Mouse (Mus musculus) monocyte, adult 5-6 weeks (primary cell): Measurements from ENCODE around the gene Rint1. TPM values are rescaled to one million over a fixed set of nuclear protein-coding genes. Genes with fewer than 3 reads are reported as not detected.

Experiments
- ATAC-seq: fragments of 153-309, 156-312 bp; replicated peaks from 2 replicates; pipeline ENCODE4 v1.8.0; 2017; ENCODE audit warnings: mild to moderate bottlenecking; ENCODE audit not compliant: low TSS enrichment, insufficient number of reproducible peaks, severe bottlenecking, poor library complexity, low FRiP score
- total RNA-seq: library from RNA; stranded (forward); fragments of 200-1000, 200-491, 200-594 nt; gene quantifications from 3 replicates; pipeline ENCODE4 v1.2.3, GENCODE M21; 2017

The Rint1 gene
- total RNA-seq, 1 experiment from 2014 or later: 36.2 TPM

- no peak for ATAC-seq
These were observed 71.7 kb downstream of the Rint1 start for GRCm38 (mm10) chr5:23859087-23859718.

- ATAC-seq: no peak
These were observed 72.4 kb downstream of the Rint1 start for GRCm38 (mm10) chr5:23859896-23860295.

GRCm38 (mm10) chr5:23861721-23862120 is 74.2 kb downstream of the Rint1 start:
- no peak for ATAC-seq

- no peak for ATAC-seq
These were observed 74.8 kb downstream of the Rint1 start for GRCm38 (mm10) chr5:23862291-23862690.

- no peak for ATAC-seq
These were observed 75.9 kb downstream of the Rint1 start for GRCm38 (mm10) chr5:23863166-23864053.

GRCm38 (mm10) chr5:23864054-23864965 is 76.8 kb downstream of the Rint1 start:
- no peak for ATAC-seq

- ATAC-seq: no peak
These were observed 78.4 kb downstream of the Rint1 start for GRCm38 (mm10) chr5:23865941-23866340.

Other genes with a start within 250 kb of the Rint1 start
- gene Srpk2, start 103.1 kb upstream of the Rint1 start, total RNA-seq: 26.5 to 58.8 TPM (median 33.6 TPM) in 3 replicates
- gene Pus7, start 4.0 kb upstream of the Rint1 start, total RNA-seq: 5.1 to 7.7 TPM (median 6.8 TPM) in 3 replicates
- 129 to 196 TPM (median 150 TPM) in 3 replicates for gene Tomm7, start 56.5 kb downstream of the Rint1 start, total RNA-seq
- gene Fam126a, start 243.0 kb downstream of the Rint1 start, total RNA-seq: 46.7 to 57.4 TPM (median 49.3 TPM) in 3 replicates